Mouse (Mus musculus) adrenal gland (tissue): ENCODE measurements around the gene Aldh1a1.
"Not testable (repeated sequence)": the region's sequence is repeated elsewhere in the genome, so short reads cannot be mapped to it uniquely, and the experiment has no call there.

Source experiments
- intact Hi-C: fragments of 180-260 bp; cut with DNase I; formaldehyde crosslinking; loops from one replicate; pipeline ENCODE4 v1.15.1; 2025

Aldh1a1 gene

DNA sequence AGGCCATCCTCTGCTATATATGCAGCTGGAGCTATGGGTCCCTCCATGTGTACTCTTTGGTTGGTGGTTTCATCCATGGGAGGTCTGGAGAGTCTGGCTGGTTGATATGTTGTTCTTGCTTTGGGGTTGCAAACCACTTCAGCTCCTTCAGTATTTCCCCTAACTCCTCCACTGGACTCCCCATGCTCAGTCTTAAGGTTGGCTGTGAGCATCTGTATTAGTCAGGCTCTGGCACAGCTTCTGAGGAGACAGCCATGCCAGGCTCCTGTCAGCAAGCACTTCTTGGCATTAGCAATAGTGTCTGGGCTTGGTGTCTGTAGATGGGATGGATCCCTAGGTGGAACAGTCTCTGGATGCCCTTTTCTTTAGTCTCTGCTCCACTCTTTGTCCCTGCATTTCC lies 155.0 kb downstream of the Aldh1a1 start:
- intact Hi-C loops, result not testable (repeated sequence)

DNA sequence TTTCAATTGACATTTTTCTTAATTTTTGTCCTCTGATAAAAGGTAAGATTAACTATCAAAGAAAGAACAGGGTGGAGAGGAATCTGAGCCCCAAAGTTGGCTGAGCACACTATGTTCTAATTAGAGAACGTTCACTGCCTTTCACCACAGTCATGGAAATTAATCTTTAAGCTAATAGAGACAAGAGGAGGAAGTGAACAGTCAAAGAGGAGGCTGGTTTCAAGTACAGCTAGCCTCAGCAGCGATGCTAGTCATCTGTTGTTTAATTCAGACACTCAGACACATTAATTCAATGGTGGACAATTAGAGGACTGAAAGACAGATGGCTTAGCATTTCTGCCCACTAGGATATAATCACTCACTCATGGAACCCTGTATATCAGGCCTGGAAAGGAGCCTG lies 157.5 kb downstream of the Aldh1a1 start:
- intact Hi-C loops, result no loop called here

DNA sequence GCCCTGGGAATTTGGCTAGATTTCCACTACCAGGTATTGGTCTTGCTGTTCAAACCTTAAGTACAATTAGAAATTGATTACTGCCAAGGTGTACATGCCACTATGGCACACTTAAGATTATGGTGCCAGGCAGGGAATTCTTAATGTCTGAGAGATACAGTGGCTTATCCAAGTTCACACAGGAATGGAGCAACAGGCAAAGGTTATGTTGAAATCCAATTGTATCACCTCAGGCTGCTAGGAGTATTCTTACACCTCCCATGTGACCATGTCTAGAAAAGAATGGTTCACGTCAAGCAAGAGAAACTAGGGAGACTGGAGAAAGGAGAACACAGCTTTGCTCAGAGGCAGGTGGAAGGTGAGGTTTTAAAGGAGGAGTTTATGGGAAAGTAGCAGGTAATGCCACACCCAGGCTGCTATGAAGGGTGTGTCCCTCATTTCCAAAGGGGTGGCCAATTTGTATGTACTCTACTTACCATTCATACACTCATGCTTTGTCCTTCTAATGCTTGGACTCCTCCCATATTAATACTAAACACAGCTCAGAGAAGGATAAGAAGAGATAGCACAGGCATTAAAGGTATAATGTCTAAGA lies 160.7 kb downstream of the Aldh1a1 start:
- intact Hi-C loops, result no loop called here

DNA sequence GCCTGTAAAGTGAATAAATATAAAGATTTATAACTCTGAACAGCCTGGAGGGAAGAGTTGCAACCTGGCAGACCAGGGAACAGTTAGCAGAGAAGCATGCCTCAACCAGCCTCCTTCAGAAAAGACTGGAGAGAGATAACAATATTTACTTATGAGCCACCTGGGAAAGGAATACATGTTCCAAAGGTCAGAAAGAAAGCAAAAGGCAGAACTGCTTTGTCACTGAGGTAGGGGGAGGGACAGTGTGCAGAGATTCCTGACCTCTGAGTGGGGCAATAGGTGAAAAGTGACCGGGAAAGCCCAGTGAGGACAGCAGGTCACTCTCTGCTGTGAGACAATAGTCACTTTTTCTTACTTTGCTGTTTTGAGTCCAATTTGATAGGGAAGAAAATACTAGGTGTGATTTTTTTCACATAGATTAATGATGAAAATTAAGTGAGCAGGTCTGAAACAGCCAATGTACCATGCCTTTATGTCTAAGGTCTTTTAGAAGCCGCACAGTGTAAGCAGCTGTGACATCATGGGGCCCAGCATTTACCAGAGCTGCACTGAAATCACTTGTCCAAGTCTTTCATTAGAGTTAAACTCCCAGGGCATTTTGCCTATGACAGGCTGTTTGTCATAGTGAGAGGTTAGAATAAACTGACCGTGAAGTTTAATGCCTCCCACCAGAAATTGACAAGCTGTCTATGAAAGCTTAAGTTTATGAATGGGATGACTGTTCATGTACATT lies 161.8 kb downstream of the Aldh1a1 start:
- intact Hi-C loops, result no loop called here

DNA sequence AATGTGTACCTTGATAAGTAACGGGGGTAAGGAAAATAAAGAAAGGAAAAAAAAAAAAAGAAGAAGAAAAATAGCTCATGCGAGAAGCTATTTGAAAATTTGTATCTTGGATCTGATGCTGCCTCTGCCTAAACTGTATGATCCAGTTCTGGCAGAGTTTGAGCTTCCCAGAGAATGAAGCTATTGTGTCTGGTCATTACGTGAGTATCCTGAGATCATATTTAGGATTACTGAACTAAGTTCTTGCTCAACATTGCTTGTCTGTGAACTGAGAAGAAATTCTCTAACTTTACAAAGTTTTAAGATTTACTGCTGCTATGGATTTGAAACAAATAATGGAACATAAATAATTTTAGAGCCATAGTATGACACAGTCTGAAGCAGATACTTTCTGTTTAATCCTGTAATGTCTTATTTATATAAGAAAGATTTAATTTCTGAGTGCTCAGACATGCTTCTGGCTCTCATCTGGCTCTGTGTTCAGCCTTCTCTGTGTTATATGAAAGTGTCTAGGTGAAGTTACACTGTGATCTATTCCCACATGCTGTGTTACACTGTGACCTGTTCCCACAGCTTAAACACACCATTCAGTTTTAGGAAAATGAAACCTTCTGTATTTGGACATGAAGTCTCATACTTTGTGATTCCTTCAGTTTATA lies 185.3 kb downstream of the Aldh1a1 start:
- intact Hi-C loops, result no loop called here
